ENCODE assay signal across 14 mouse cellular contexts in the genomic region with DNA sequence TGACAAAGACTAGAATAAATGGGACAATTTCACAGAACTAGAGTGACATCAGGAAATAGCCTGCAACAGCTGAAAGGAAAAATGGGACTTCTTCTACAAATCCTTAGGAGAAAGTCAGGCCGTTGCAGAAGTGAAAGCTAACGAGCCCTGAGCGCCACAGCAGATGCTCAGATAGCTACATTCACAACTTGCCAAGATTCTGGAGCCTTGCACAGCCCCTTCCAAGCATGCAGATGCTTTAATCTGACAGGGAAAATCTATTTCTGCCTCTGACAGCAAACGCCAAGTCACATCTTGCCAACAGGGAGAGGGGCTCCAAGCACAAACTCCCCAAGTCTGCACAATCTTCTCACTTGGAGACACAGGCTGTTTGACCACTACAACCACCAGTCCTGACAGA. TPM values are rescaled to one million over a fixed set of nuclear protein-coding genes. Genes with fewer than 3 reads are reported as not detected.
DNase-seq lines count a peak whose midpoint lies in the region; ATAC-seq lines count a peak whose summit lies in the region.
"Had no signal": no experiment of that assay in that cellular context is flagged by ENCODE, and none has a peak within 500 bp of the region (broad histone marks: within the 10 kb centered on the region; RNA-seq: fewer than 3 reads in every experiment).

No protein-coding gene starts in this region.

- peak; percentile 67 for DNase-seq in right cerebral cortex, adult 18-20 months
- no peak for DNase-seq in right cerebral cortex, postnatal 25 days
- peak; percentile 64 to 78 for DNase-seq in left cerebral cortex, postnatal 14 days (ENCODE audit: low spot score in 2 of 2)
- no peak for DNase-seq in urinary bladder, postnatal 4 days (ENCODE audit: low spot score in 2 of 2)
- DNase-seq in gastrocnemius, postnatal 10 days, result no peak
- DNase-seq in adrenal gland, postnatal 36 days, result no peak
- DNase-seq: adrenal gland, postnatal 14 days; cerebellum, adult 11 months; gastrocnemius, postnatal 14 days; lung, postnatal 10 days; thymus, postnatal 4 days had no signal

- whole genome bisulfite sequencing in forebrain, embryonic 16.5 days, result 43% methylated on average over 4 of the region's 4 CpGs
- 64% methylated on average over 4 of the region's 4 CpGs for WGBS in forebrain, embryonic 13.5 days

- H3K27ac ChIP-seq in forebrain, embryonic 16.5 days (ENCODE audit: low read length), result peak overlapping the region; percentile 75
- H3K27ac ChIP-seq in forebrain, embryonic 13.5 days, result no peak overlapping the region

- ATAC-seq in forebrain, embryonic 16.5 days, result peak; percentile 71
- ATAC-seq in forebrain, embryonic 13.5 days, result no peak; the same call in 1 of the 2 replicates

- no peaks in the 10 kb centered on the region for H3K36me3 ChIP-seq in forebrain, embryonic 16.5 days (ENCODE audit: control insufficient read depth, insufficient read depth)
- no peaks in the 10 kb centered on the region for H3K36me3 ChIP-seq in forebrain, embryonic 13.5 days (ENCODE audit: poor library complexity, severe bottlenecking)

- no peaks in the 10 kb centered on the region for H3K9me3 ChIP-seq in forebrain, embryonic 16.5 days (ENCODE audit: control insufficient read depth, low read length)
- no peaks in the 10 kb centered on the region for H3K9me3 ChIP-seq in forebrain, embryonic 13.5 days (replicated peaks)

- H3K4me1 ChIP-seq in forebrain, embryonic 16.5 days (replicated peaks; ENCODE audit: control insufficient read depth, insufficient read depth, low read length), result peaks cover 18% of the 10 kb centered on the region
- peaks cover 13% of the 10 kb centered on the region for H3K4me1 ChIP-seq in forebrain, embryonic 13.5 days

- no peaks in the 10 kb centered on the region for H3K27me3 ChIP-seq in forebrain, embryonic 16.5 days (replicated peaks; ENCODE audit: control insufficient read depth, insufficient read depth, low read length)
- H3K27me3 ChIP-seq in forebrain, embryonic 13.5 days, result no peaks in the 10 kb centered on the region

- intact Hi-C loops in left cerebral cortex, postnatal 14 days (cut with DNase I), result no loop called here

- H3K4me2 ChIP-seq in forebrain, embryonic 16.5 days (ENCODE audit: low read length), result no peak overlapping the region
- no peak overlapping the region for H3K4me2 ChIP-seq in forebrain, embryonic 13.5 days
- H3K4me2 ChIP-seq: heart, embryonic 11.5 days had no signal

- H3K9ac ChIP-seq in forebrain, embryonic 16.5 days (replicated peaks; ENCODE audit: low read depth, low read length), result no peak overlapping the region
- no peak overlapping the region for H3K9ac ChIP-seq in forebrain, embryonic 13.5 days

- no peak overlapping the region for H3K4me3 ChIP-seq in forebrain, embryonic 16.5 days (replicated peaks; ENCODE audit: low read length)
- H3K4me3 ChIP-seq in forebrain, embryonic 13.5 days, result no peak overlapping the region

RNA-seq across cellular contexts. Expression of a gene that starts 42.6 kb away (rescaled TPM):
- polyA plus RNA-seq in forebrain, embryonic 16.5 days (2015; fragmentation: Nextera tagmentation; extraction: Ambion mirVana), result 11.7 and 12.0 TPM in 2 replicates
- 12.6 and 13.6 TPM in 2 replicates for polyA plus RNA-seq in forebrain, embryonic 13.5 days (2015; fragmentation: Nextera tagmentation; extraction: Ambion mirVana)
- total RNA-seq in left cerebral cortex, postnatal 14 days (2021), result 10 to 100 TPM; 17.4 to 18.2 TPM
- total RNA-seq in gastrocnemius, postnatal 10 days (2021), result 10 to 100 TPM; 11.4 to 13.6 TPM
- 10 to 100 TPM; 34.2 to 40.5 TPM for total RNA-seq in adrenal gland, postnatal 36 days (2021)

Comparison
In these comparisons a context has a peak if more than half of its experiments do, and no peak if none do; other contexts are left out.
1. DNase-seq: peak in right cerebral cortex, adult 18-20 months (single experiment) and left cerebral cortex, postnatal 14 days (2 of 2); none in right cerebral cortex, postnatal 25 days (single experiment), urinary bladder, postnatal 4 days (0 of 2), gastrocnemius, postnatal 10 days (single experiment) and adrenal gland, postnatal 36 days (0 of 2).